Mouse (Mus musculus): ENCODE measurements around the gene Lrrc8c.
A peak's percentile ranks its signal among the peaks of the same experiment; 100 is the strongest.

The Lrrc8c gene

GRCm38 (mm10) chr5:105519096-105519975 is at the start of gene Lrrc8c:
TSS of gene Lrrc8c (plus strand) at chr5:105519388.
- DNase-seq (ENCODE audit: low spot score in 2 of 2) = peak; percentile 74 to 89

DNA sequence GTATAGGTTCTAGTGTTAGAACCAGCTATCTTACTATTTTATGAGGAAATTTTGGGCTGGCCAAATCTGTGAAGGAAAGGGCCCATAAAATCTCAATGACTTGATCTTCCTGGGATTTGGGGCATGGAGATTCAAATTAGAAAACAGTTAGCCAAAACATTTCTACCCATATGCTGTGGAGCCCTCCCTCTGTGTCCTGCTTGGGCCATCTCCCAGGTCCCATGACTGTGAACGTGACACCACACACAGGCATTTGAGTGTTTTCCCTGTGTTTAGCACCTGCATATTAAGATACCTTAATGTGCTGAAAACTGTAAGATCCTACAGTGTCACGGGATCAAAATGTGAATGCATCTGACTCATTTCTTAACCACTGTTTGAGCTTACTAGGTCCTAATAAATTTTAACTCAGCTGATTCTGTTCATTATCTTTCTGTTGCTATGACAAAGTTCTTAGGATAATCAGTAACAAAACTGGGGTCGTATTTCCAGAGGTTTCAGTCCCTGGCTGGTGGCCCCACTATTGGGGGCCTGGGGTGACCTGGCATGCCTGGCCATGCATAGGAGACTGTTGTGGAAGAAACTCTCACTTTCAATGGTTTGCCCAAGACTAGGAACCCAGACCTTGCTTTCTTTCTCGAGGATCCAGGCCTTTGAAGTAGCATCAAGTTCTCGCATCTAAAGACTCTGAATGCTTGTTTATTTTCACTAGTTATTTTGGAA is 46.0 kb upstream of the Lrrc8c start:
- no peak for DNase-seq (ENCODE audit: low spot score in 2 of 2)

GRCm38 (mm10) chr5:105477527-105477926 is 41.7 kb upstream of the Lrrc8c start:
- DNase-seq (ENCODE audit: low spot score in 2 of 2) = no peak

- no peak for DNase-seq (ENCODE audit: low spot score in 2 of 2)
Measured at GRCm38 (mm10) chr5:105479673-105480072, 39.5 kb upstream of the Lrrc8c start.

- DNase-seq (ENCODE audit: low spot score in 2 of 2) = no peak
Measured at GRCm38 (mm10) chr5:105480561-105480960, 38.6 kb upstream of the Lrrc8c start.

DNA sequence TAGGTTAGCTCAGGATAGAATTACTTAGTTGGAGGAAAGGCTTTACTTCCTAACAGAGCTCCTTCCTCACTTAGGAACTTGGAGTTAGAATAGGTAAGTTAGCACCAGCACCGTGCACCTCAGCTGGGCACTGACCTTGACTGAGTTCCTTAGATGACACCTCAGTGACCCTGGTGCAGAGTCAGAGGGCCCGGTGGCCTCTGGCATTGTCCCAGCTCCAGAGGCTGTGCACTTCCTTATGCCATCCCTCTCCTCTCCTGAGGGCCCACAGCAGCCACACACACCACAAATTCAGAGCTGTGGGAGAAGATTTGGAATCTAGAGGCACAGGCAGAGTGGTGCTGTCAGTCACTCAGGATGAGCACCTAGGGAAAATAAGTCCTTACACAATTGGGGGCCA is 35.6 kb upstream of the Lrrc8c start:
- DNase-seq (ENCODE audit: low spot score in 2 of 2) = no peak

- DNase-seq (ENCODE audit: low spot score in 2 of 2) = no peak
Measured at GRCm38 (mm10) chr5:105484247-105484646, 34.9 kb upstream of the Lrrc8c start.

- DNase-seq (ENCODE audit: low spot score in 2 of 2) = no peak
Measured at GRCm38 (mm10) chr5:105484891-105485290, 34.3 kb upstream of the Lrrc8c start.

DNA sequence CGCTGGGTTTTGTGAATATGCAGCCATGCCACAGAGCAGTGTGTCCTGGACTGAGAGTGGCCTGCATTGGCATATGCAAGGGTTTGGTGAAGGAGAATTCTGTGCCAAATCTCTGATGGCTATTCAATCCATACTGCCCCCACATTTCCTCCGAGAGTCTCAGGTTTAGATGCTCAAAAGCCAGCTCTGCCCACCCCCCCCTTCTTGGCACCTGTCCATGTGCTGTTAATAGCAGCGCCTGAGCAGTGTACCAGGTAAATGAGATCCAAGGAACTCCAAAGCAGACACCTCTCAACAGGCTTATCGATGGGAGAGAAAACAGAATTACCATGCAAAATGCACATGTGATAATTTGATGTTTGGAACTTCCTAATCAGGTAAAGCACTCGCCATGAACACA is 29.0 kb upstream of the Lrrc8c start:
- no peak for DNase-seq (ENCODE audit: low spot score in 2 of 2)

GRCm38 (mm10) chr5:105491389-105491788 is 27.8 kb upstream of the Lrrc8c start:
- DNase-seq (ENCODE audit: low spot score in 2 of 2) = no peak

GRCm38 (mm10) chr5:105492367-105493246 is 26.6 kb upstream of the Lrrc8c start:
- DNase-seq (ENCODE audit: low spot score in 2 of 2) = no peak

DNA sequence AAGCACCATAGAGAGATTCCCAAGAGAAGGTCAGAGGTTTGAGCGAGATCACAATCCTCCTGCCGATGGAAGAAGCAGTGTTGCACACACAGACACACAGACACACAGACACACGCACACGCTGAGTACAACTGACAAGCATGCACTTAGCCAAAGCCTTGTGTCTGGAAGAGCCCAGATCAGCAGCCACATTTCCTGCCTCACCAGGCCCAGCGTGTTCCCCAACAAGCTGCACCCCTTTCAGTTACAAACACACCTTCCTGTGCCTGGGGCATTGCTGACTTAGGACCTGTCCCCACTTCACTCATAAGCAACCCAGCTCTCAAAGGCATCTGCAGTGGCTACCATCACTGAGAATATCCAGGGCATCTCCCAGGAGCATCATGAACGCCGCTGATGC is 25.8 kb upstream of the Lrrc8c start:
- DNase-seq (ENCODE audit: low spot score in 2 of 2) = no peak

- no peak for DNase-seq (ENCODE audit: low spot score in 2 of 2)
Measured at GRCm38 (mm10) chr5:105494246-105494917, 24.8 kb upstream of the Lrrc8c start.

GRCm38 (mm10) chr5:105494918-105495901 is 24.0 kb upstream of the Lrrc8c start:
- DNase-seq (ENCODE audit: low spot score in 2 of 2) = peak in 1 of 2 experiments; percentile 68

DNA sequence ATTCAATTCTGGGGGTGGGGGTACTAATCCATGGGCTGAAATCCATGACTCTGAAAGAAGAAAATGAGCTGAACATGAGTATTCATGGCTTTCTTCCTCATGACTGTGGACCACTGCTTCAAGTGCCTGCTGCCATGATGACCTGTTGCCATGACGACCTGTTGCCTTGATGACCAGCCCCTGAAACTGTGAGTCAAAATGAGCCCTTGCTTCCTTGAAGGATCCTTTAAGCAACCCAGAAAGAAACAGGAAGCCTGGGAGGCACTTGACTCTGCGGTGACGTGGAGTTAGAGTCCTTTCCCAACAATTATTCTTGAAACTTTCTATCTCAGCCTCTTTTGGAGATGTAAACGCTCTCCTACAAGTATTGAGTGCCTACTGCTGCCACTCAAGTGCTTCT is 23.1 kb upstream of the Lrrc8c start:
- no peak for DNase-seq (ENCODE audit: low spot score in 2 of 2)

DNA sequence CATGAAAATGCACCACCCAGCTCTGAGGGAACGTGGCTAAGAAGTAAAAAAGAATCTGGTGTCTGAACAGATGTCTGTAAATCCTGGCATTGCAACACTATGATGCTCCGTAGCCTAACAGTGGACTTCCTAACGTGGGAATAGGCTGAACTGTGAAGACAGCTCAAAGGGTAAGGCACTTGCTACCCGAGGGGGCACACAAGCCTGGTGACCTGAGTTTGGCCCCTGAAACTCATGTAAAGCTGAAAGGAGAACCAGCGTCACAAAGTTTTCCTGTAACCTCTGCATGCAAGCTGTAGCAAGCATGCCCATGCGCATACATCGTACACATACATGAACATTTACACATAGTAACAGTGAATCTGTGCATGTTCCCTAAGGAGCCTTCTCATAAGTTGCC is 22.6 kb upstream of the Lrrc8c start:
- DNase-seq (ENCODE audit: low spot score in 2 of 2) = no peak

DNA sequence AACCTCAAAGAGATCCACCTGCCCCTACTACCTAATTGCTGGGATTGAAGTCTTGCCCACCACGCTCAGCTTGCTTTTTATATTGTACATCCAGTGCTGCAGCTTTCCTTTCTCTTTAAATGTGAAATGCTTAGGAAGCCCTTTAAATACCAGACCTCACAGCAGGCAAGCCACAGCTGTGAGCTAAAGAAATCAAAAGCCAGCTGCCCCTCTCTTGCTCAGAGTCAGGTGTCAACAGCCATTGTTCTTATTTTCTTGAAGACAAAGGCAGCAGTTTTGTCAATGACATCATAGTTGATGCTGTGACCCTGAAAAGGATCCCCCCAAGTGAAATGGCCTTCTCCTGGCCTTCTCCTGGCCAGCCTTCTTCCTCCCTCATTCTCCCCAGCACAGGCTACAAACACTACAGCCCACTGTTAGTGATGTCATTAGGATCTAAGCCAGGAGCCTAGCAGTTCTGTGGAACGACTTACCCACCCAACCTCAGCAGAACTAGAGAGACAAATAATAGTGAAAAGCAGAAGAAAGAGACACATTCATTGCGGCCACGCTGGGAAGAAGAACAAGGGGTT is 20.7 kb upstream of the Lrrc8c start:
- DNase-seq (ENCODE audit: low spot score in 2 of 2) = no peak

GRCm38 (mm10) chr5:105499396-105499795 is 19.8 kb upstream of the Lrrc8c start:
- no peak for DNase-seq (ENCODE audit: low spot score in 2 of 2)
